11 mouse cellular contexts compared by ENCODE assay signal in genomic region chr14:32861149-32861581, GRCm38 (mm10). TPM values are rescaled to one million over a fixed set of nuclear protein-coding genes. Genes with fewer than 3 reads are reported as not detected.
A peak's percentile ranks its signal among the peaks of the same experiment; 100 is the strongest.
DNase-seq lines count a peak whose midpoint lies in the region; ATAC-seq and TF ChIP-seq lines count a peak whose summit lies in the region.
"Had no signal": no experiment of that assay in that cellular context is flagged by ENCODE, and none has a peak within 500 bp of the region (broad histone marks: within the 10 kb centered on the region; RNA-seq: fewer than 3 reads in every experiment).

No protein-coding gene starts in this region.

- H3K4me3 ChIP-seq in midbrain, embryonic 10.5 days, result no peak overlapping the region
- no peak overlapping the region for H3K4me3 ChIP-seq in midbrain, embryonic 15.5 days
- no peak overlapping the region for H3K4me3 ChIP-seq in kidney, embryonic 15.5 days (replicated peaks)
- H3K4me3 ChIP-seq in midbrain, postnatal 0 days (ENCODE audit: low read depth, low read length), result no peak overlapping the region
- H3K4me3 ChIP-seq: erythroblast, embryonic 14.5 days; neural tube, embryonic 13.5 days had no signal

- H3K36me3 ChIP-seq in midbrain, embryonic 10.5 days, result no peaks in the 10 kb centered on the region
- no peaks in the 10 kb centered on the region for H3K36me3 ChIP-seq in midbrain, embryonic 15.5 days (replicated peaks)
- H3K36me3 ChIP-seq in kidney, embryonic 15.5 days, result 0 out of 2 replicates have a peak, but pooled peaks cover 5% of the 10 kb centered on the region
- no peaks in the 10 kb centered on the region for H3K36me3 ChIP-seq in midbrain, postnatal 0 days (ENCODE audit: insufficient read depth, low read length)
- H3K36me3 ChIP-seq: G1E; neural tube, embryonic 13.5 days had no signal

- H3K27ac ChIP-seq in midbrain, embryonic 10.5 days (replicated peaks), result peak overlapping the region; percentile 55; the same call in 1 of the 2 replicates
- no peak overlapping the region for H3K27ac ChIP-seq in midbrain, embryonic 15.5 days
- H3K27ac ChIP-seq in kidney, embryonic 15.5 days, result peak overlapping the region; percentile 78
- no peak overlapping the region for H3K27ac ChIP-seq in midbrain, postnatal 0 days (ENCODE audit: low read depth, low read length)
- H3K27ac ChIP-seq: neural tube, embryonic 13.5 days had no signal

- no peak overlapping the region for H3K9ac ChIP-seq in midbrain, embryonic 15.5 days
- no peak overlapping the region for H3K9ac ChIP-seq in kidney, embryonic 15.5 days
- no peak overlapping the region for H3K9ac ChIP-seq in midbrain, postnatal 0 days (replicated peaks; ENCODE audit: low read length, poor library complexity, severe bottlenecking)
- H3K9ac ChIP-seq: neural tube, embryonic 13.5 days had no signal

- WGBS in midbrain, embryonic 10.5 days, result 43% methylated on average over 6 of the region's 6 CpGs
- WGBS in midbrain, embryonic 15.5 days, result 35% methylated on average over 6 of the region's 6 CpGs
- 8% methylated on average over 6 of the region's 6 CpGs for WGBS in kidney, embryonic 15.5 days
- WGBS in midbrain, postnatal 0 days, result 45% methylated on average over 6 of the region's 6 CpGs

- H3K27me3 ChIP-seq in midbrain, embryonic 10.5 days (ENCODE audit: low read depth, poor library complexity, severe bottlenecking), result peaks cover 28% of the 10 kb centered on the region
- peaks cover 14% of the 10 kb centered on the region for H3K27me3 ChIP-seq in midbrain, embryonic 15.5 days (replicated peaks)
- peaks cover 16% of the 10 kb centered on the region; the same call in 1 of the 2 replicates for H3K27me3 ChIP-seq in kidney, embryonic 15.5 days
- peaks cover 9% of the 10 kb centered on the region; the same call in 1 of the 2 replicates for H3K27me3 ChIP-seq in midbrain, postnatal 0 days (ENCODE audit: insufficient read depth, low read length)

- no peak for ATAC-seq in midbrain, embryonic 15.5 days (replicated peaks)
- ATAC-seq in kidney, embryonic 15.5 days (replicated peaks; ENCODE audit: low FRiP score), result peak; percentile 74
- ATAC-seq in midbrain, postnatal 0 days (ENCODE audit: low FRiP score), result no peak

- H3K4me1 ChIP-seq in midbrain, embryonic 10.5 days, result peaks cover 25% of the 10 kb centered on the region
- H3K4me1 ChIP-seq in midbrain, embryonic 15.5 days, result 0 out of 2 replicates have a peak, but pooled peaks cover 4% of the 10 kb centered on the region
- peaks cover 54% of the 10 kb centered on the region for H3K4me1 ChIP-seq in kidney, embryonic 15.5 days
- 0 out of 2 replicates have a peak, but pooled peaks cover 3% of the 10 kb centered on the region for H3K4me1 ChIP-seq in midbrain, postnatal 0 days (ENCODE audit: insufficient read depth, low read length)

- no peak for DNase-seq in midbrain, embryonic 10.5 days (ENCODE audit: low spot score)
- DNase-seq in heart, adult 18-20 months, result peak; percentile 73 to 74
- DNase-seq in midbrain, postnatal 0 days (ENCODE audit: low spot score), result peak; percentile 52
- no peak for DNase-seq in right cerebral cortex, postnatal 10 days (ENCODE audit: low spot score in 2 of 2)
- no peak for DNase-seq in layer of hippocampus, adult 9-11 months
- no peak for DNase-seq in MN1 (ENCODE audit: low spot score)

- TF ChIP-seq CTCF in midbrain, postnatal 0 days (IDR thresholded peaks at IDR 0.05), result no peak

- H3K4me2 ChIP-seq in midbrain, embryonic 15.5 days, result no peak overlapping the region
- no peak overlapping the region for H3K4me2 ChIP-seq in kidney, embryonic 15.5 days
- no peak overlapping the region for H3K4me2 ChIP-seq in midbrain, postnatal 0 days (ENCODE audit: low read depth, low read length, poor library complexity, severe bottlenecking)
- H3K4me2 ChIP-seq: neural tube, embryonic 13.5 days had no signal

- no peaks in the 10 kb centered on the region for H3K9me3 ChIP-seq in midbrain, embryonic 10.5 days (replicated peaks)
- no peaks in the 10 kb centered on the region for H3K9me3 ChIP-seq in midbrain, embryonic 15.5 days
- no peaks in the 10 kb centered on the region for H3K9me3 ChIP-seq in kidney, embryonic 15.5 days (replicated peaks)
- no peaks in the 10 kb centered on the region for H3K9me3 ChIP-seq in midbrain, postnatal 0 days (ENCODE audit: low read length)
- H3K9me3 ChIP-seq: neural tube, embryonic 13.5 days had no signal

RNA-seq across cellular contexts. Expression of gene Vstm4, which starts 4.6 kb away (rescaled TPM):
- 2.7 and 3.6 TPM in 2 replicates for polyA plus RNA-seq in midbrain, embryonic 10.5 days (2016; fragmentation: Nextera tagmentation; extraction: Ambion mirVana)
- polyA plus RNA-seq in midbrain, embryonic 15.5 days (2015; fragmentation: Nextera tagmentation; extraction: Ambion mirVana), result 10.9 and 13.3 TPM in 2 replicates
- 1 to 10 TPM; 8.4 to 8.7 TPM for total RNA-seq in heart, adult 18-20 months (2021)
- 35.8 and 39.7 TPM in 2 replicates for polyA plus RNA-seq in kidney, embryonic 15.5 days (2015; fragmentation: Nextera tagmentation; extraction: Ambion mirVana)
- total RNA-seq in midbrain, postnatal 0 days (2014; rRNA removed), result 9.2 and 11.0 TPM in 2 replicates
- polyA plus RNA-seq in midbrain, postnatal 0 days (2015; fragmentation: Nextera tagmentation; extraction: Ambion mirVana), result 11.4 and 13.8 TPM in 2 replicates
- polyA plus RNA-seq: erythroblast, embryonic 14.5 days; G1E had no signal

RNA-seq across cellular contexts. Expression of gene Fam170b, which starts 27.4 kb away (rescaled TPM):
- not detected in 2 replicates for polyA plus RNA-seq in midbrain, embryonic 10.5 days (2016; fragmentation: Nextera tagmentation; extraction: Ambion mirVana)
- not detected in 2 replicates for polyA plus RNA-seq in midbrain, embryonic 15.5 days (2015; fragmentation: Nextera tagmentation; extraction: Ambion mirVana)
- not detected for total RNA-seq in heart, adult 18-20 months (2021)
- 0.06 and 0.13 TPM in 2 replicates for polyA plus RNA-seq in kidney, embryonic 15.5 days (2015; fragmentation: Nextera tagmentation; extraction: Ambion mirVana)
- total RNA-seq in midbrain, postnatal 0 days (2014; rRNA removed), result not detected in 2 replicates
- polyA plus RNA-seq in midbrain, postnatal 0 days (2015; fragmentation: Nextera tagmentation; extraction: Ambion mirVana), result not detected in 2 replicates
- polyA plus RNA-seq: erythroblast, embryonic 14.5 days; G1E had no signal

Comparison
In these comparisons a context has a peak if more than half of its experiments do, and no peak if none do; other contexts are left out.
1. DNase-seq: peak in heart, adult 18-20 months (2 of 2) and midbrain, postnatal 0 days (single experiment); none in midbrain, embryonic 10.5 days (single experiment), right cerebral cortex, postnatal 10 days (0 of 2), layer of hippocampus, adult 9-11 months (single experiment) and MN1 (single experiment).
2. H3K27ac ChIP-seq: peak in midbrain, embryonic 10.5 days (single experiment) and kidney, embryonic 15.5 days (single experiment); none in midbrain, embryonic 15.5 days (single experiment) and midbrain, postnatal 0 days (single experiment).